Mouse (Mus musculus) heart, embryonic 14.5 days (tissue): ENCODE measurements around the gene 2900026A02Rik. TPM values are rescaled to one million over a fixed set of nuclear protein-coding genes. Genes with fewer than 3 reads are reported as not detected.

ENCODE experiments used
- ATAC-seq: fragments of 200-750 bp; cut with Nextera tagmentation; 2 replicates; pipeline ENCODE4 v1.8.0; 2017; ENCODE audit warnings: low read depth, moderate TSS enrichment; ENCODE audit not compliant: insufficient number of reproducible peaks, insufficient read depth, low FRiP score
- H3K27ac ChIP-seq, 2 experiments: fragments of 200-500 bp in 1 of 2; fragments of 300-500 bp in 1 of 2; sonication (generic) in 1 of 2; replicated peaks in 1 of 2; 2 replicates each; pipeline ENCODE4 v1.5.1; 2012 to 2014; ENCODE audit warnings: low read depth in 2 of 2, low read length in 2 of 2, control low read depth in 1 of 2, mild to moderate bottlenecking in 1 of 2, mixed read lengths in 1 of 2; ENCODE audit not compliant: control insufficient read depth in 1 of 2, insufficient read depth in 1 of 2
- H3K27me3 ChIP-seq: fragments of 300-500 bp; sonication (generic); 2 replicates; pipeline ENCODE4 v1.6.1; 2014; ENCODE audit warnings: mild to moderate bottlenecking, low read length, control low read depth; ENCODE audit not compliant: control insufficient read depth, insufficient read depth
- H3K36me3 ChIP-seq: fragments of 300-500 bp; sonication (generic); 2 replicates; pipeline ENCODE4 v1.6.1; 2014; ENCODE audit warnings: mild to moderate bottlenecking, control low read depth, low read length, mixed read lengths; ENCODE audit not compliant: control insufficient read depth, insufficient read depth
- H3K4me1 ChIP-seq, 2 experiments: fragments of 200-500 bp in 1 of 2; fragments of 300-500 bp in 1 of 2; sonication (generic) in 1 of 2; 2 replicates each; pipeline ENCODE4 v1.6.1; 2012 to 2014; ENCODE audit warnings: low read length in 2 of 2, control low read depth in 1 of 2, mixed read lengths in 1 of 2; ENCODE audit not compliant: control insufficient read depth in 2 of 2, insufficient read depth in 2 of 2
- H3K4me2 ChIP-seq: fragments of 300-500 bp; sonication (generic); 2 replicates; pipeline ENCODE4 v1.6.1; 2014; ENCODE audit warnings: mild to moderate bottlenecking, low read length
- H3K4me3 ChIP-seq, 2 experiments: fragments of 200-500 bp in 1 of 2; fragments of 300-500 bp in 1 of 2; sonication (generic) in 1 of 2; 2 replicates each; pipeline ENCODE4 v1.5.1; 2012 to 2014; ENCODE audit warnings: low read length in 2 of 2, mild to moderate bottlenecking in 2 of 2, control low read depth in 1 of 2, low read depth in 1 of 2, moderate library complexity in 1 of 2; ENCODE audit not compliant: control insufficient read depth in 1 of 2, insufficient read depth in 1 of 2
- H3K9ac ChIP-seq: fragments of 300-500 bp; sonication (generic); 2 replicates; pipeline ENCODE4 v1.6.1; 2014; ENCODE audit warnings: mild to moderate bottlenecking, low read length
- H3K9me3 ChIP-seq: fragments of 300-500 bp; sonication (generic); 2 replicates; pipeline ENCODE4 v1.6.1; 2016; ENCODE audit warnings: low read length, control low read depth; ENCODE audit not compliant: control insufficient read depth
- WGBS: fragments of 180-500 bp; shearing (Covaris S2); extraction: QIAGEN DNeasy Blood & Tissue Kit; methylation state at CpG from one replicate; pipeline ENCODE4 v1.1.7; 2014; 5-methylcytosine and 5-hydroxymethylcytosine counted together
- polyA plus RNA-seq: library from polyadenylated mRNA; unstranded; fragments of >200 nt; fragmentation: Nextera tagmentation; extraction: Ambion mirVana; gene quantifications from 2 replicates; pipeline ENCODE4 v1.2.1, GENCODE M21; 2014

Gene 2900026A02Rik
- polyA plus RNA-seq, 1 experiment from 2014 or later = 10.3 TPM

DNA sequence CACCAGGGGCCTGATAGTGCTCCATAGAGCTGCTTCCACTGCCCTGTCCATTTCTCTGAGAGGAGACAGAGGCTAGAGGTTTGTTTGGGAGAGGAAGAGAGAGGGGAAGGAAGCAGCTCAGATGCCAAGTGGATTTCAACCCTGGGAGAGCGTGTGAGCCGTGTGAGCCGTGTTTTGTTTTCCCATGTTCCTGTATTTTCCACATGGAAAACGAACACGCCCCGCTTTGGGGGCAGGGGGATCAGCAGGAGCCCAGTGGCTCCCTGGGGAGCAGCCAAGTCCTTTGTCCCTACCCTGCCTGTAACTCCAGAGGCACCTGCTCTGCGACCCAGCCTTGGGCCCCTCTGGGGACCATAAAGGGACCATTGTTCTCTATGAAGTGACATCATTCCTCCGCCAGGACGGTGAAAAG, 88.0 kb downstream of the 2900026A02Rik start:
- peaks cover 21% of the 10 kb centered on the region for H3K36me3 ChIP-seq
- H3K9me3 ChIP-seq = no peaks in the 10 kb centered on the region
- WGBS = 35% methylated on average over 9 of the region's 9 CpGs
- H3K4me3 ChIP-seq = no peak overlapping the region
- no peaks in the 10 kb centered on the region for H3K27me3 ChIP-seq
- H3K27ac ChIP-seq = peak overlapping the region; percentile 94 to 98
- H3K4me2 ChIP-seq = peak overlapping the region; percentile 25
- ATAC-seq = peak; percentile 22
- H3K4me1 ChIP-seq = peaks cover 39 to 65% of the 10 kb centered on the region in 2 experiments
- peak overlapping the region; percentile 59 for H3K9ac ChIP-seq

DNA sequence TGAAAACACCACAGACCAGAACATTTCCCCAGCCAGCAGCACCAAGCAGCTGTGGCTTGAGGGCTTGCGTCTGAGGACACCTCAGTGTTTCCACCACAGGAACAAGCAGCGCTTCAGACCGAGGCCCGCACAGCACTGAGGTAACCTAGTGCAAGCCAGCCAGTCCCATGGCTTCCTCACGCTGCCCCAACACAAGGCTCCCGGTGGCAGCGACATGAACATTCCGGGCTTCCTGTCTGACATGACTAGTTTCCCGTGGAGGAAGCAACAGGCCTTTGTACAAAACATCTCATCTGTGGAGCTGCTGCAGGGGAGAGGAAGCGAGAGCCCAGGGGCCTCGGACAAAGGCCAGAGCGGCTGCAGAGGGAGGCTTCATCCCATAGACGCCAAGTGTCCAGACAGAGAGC, 88.4 kb downstream of the 2900026A02Rik start:
- peak; percentile 22; the same call in 1 of the 2 replicates for ATAC-seq
- Histone ChIP-seq H3K9ac (peak overlapping the region; percentile 59), H3K27ac (peak overlapping the region; percentile 94 to 98), H3K9me3 (no peaks in the 10 kb centered on the region), H3K27me3 (no peaks in the 10 kb centered on the region), H3K4me2 (peak overlapping the region; percentile 25), H3K36me3 (peaks cover 24% of the 10 kb centered on the region), H3K4me3 (no peak overlapping the region), H3K4me1 (peaks cover 40 to 67% of the 10 kb centered on the region in 2 experiments)
- WGBS = 50% methylated on average over 13 of the region's 13 CpGs

DNA sequence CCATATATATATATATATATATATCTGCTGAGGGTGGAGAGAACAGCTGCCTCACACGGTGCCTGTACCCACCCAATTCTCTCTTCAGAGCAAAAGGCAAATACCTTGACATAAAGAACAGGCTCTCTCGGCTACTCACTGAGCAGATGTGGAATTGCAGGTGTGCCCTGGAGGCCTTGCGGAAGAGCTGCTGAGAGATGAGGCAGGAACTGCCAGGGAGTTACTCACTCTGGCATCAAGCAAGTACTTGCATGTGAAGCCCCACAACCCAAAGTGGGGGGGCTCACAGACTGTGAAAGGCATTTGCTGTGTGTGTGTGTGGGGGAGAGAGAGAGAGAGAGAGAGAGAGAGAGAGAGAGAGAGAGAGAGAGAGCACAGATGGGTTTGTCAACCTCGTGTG, 92.6 kb downstream of the 2900026A02Rik start:
- H3K9ac ChIP-seq = no peak overlapping the region
- WGBS = 63% methylated on average over 4 of the region's 4 CpGs

DNA sequence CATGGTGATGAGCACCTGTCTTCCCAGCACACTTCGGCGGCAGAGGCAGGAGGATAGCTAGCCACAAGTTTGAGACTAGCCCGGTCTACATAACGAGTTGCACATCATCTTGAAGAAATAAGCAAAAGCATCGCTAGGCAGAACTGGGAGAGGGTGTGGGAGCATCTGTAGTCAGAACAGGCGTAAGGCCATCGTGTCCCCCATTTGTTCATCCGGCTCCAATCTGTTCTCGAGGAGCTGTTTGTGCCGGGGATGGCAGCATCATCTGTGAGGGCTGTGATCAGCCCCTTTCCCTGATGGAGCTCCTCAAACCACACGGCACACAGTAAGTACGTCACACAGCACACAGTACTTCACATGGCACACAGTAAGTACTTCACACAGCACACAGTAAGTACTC, 94.6 kb downstream of the 2900026A02Rik start:
- H3K27me3 ChIP-seq = no peaks in the 10 kb centered on the region
- ATAC-seq = no peak
- H3K9ac ChIP-seq = no peak overlapping the region
- no peaks in the 10 kb centered on the region for H3K9me3 ChIP-seq
- H3K36me3 ChIP-seq = 0 out of 2 replicates have a peak, but pooled peaks cover 3% of the 10 kb centered on the region
- H3K4me3 ChIP-seq = no peak overlapping the region
- H3K27ac ChIP-seq = no peak overlapping the region
- WGBS = 94% methylated on average over 12 of the region's 12 CpGs
- no peak overlapping the region for H3K4me2 ChIP-seq
- H3K4me1 ChIP-seq = peaks cover 32 to 50% of the 10 kb centered on the region in 2 experiments

More for the DNA sequence above, 92.6 kb downstream of the 2900026A02Rik start:
- Histone ChIP-seq H3K4me3 (no peak overlapping the region), H3K27ac (no peak overlapping the region), H3K9me3 (no peaks in the 10 kb centered on the region), H3K4me2 (no peak overlapping the region), H3K4me1 (peaks cover 28 to 50% of the 10 kb centered on the region in 2 experiments), H3K36me3 (peaks cover 11% of the 10 kb centered on the region; the same call in 1 of the 2 replicates), H3K27me3 (no peaks in the 10 kb centered on the region)
- ATAC-seq = no peak

DNA sequence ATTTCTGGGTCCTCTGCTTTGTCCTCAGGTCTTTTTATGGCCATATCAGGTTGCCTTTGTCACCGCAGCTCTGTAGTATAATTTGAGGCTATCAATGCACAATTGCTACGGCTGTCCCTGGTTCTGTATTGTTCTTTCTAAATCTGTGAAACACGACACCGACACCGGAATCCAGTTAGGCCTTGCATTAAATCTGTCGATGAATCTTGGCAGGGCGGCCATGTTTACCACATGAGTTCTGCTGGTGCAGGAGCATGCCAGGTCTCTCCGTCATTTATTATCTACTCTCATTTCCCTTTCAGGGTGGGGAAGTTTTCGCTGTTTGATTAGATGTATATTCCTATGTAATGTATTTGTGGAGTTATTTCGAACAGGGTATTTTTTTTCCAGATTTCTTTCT, 97.3 kb downstream of the 2900026A02Rik start:
- Histone ChIP-seq H3K4me3 (no peak overlapping the region), H3K9me3 (no peaks in the 10 kb centered on the region), H3K4me1 (peaks cover 49 to 63% of the 10 kb centered on the region in 2 experiments), H3K27ac (peak overlapping the region in 1 of 2 experiments; percentile 61; a peak in 2 of 4 replicates), H3K4me2 (no peak overlapping the region), H3K9ac (no peak overlapping the region), H3K27me3 (no peaks in the 10 kb centered on the region), H3K36me3 (0 out of 2 replicates have a peak, but pooled peaks cover 3% of the 10 kb centered on the region)
- ATAC-seq = no peak
- WGBS = 53% methylated on average over 10 of the region's 10 CpGs

DNA sequence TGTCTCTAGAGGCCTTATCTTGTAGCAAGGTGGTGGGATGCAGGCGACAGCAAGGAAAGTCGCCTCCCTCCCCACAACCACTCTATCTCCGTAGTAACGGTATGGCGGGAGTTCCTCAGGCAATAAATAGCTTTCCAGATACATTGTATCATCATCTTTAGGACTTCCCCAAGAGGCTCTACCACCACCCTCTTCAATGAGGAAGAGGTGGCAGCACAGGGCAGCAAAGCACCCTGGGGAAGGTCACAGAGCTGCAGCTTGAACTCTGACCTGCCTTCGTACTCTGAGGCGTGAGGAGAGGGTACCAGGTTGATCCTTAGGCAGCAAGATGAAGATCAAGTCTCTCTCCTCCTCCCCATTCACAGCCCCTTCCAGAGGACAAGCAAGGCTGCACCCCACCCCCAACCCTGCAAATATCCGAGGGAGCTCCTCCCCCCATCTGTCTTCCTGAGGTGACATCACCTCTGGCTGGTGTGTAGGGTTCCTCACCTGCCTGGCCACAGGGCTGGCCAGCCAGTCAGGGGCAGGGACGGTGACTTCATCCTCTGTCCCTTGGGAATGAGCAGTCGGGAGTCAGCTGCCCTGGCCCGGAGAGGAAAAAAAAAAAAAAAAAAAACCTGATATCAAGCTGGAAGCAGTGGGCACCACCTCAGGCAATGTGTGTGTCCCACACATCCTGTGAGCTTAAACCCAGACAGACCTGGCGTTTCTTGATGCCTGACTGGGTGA, 98.5 kb downstream of the 2900026A02Rik start:
- Histone ChIP-seq H3K27ac (peak overlapping the region; percentile 6 to 61; a peak in 3 of 4 replicates), H3K4me2 (peak overlapping the region; percentile 11; the same call in 1 of the 2 replicates), H3K4me1 (peaks cover 53 to 66% of the 10 kb centered on the region in 2 experiments), H3K4me3 (no peak overlapping the region), H3K36me3 (no peaks in the 10 kb centered on the region), H3K9me3 (no peaks in the 10 kb centered on the region), H3K9ac (peak overlapping the region; percentile 44), H3K27me3 (no peaks in the 10 kb centered on the region)
- WGBS = 18% methylated on average over 12 of the region's 12 CpGs
- peak; percentile 27; the same call in 1 of the 2 replicates for ATAC-seq

DNA sequence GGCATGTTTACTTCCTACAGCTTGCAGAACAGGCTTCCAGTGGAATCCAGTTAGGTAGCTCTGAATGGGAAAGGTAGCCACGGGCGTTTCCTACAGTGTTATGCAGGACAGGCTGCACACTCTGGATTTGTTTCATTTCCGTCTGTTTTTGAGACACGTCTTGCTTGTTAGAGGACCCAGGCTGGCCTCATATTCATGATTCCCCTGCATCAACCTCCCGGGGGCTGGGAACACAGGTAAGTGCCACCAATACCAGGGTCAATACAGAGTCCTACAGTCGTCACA, 99.5 kb downstream of the 2900026A02Rik start:
- peak overlapping the region; percentile 25; the same call in 1 of the 2 replicates for H3K9ac ChIP-seq
- H3K27me3 ChIP-seq = no peaks in the 10 kb centered on the region
- peak overlapping the region; percentile 28 to 61; a peak in 3 of 4 replicates for H3K27ac ChIP-seq
- WGBS = 67% methylated on average over 6 of the region's 6 CpGs
- ATAC-seq = no peak
- H3K4me1 ChIP-seq = peaks cover 58 to 72% of the 10 kb centered on the region in 2 experiments
- H3K9me3 ChIP-seq = no peaks in the 10 kb centered on the region
- no peaks in the 10 kb centered on the region for H3K36me3 ChIP-seq
- H3K4me3 ChIP-seq = no peak overlapping the region
- no peak overlapping the region for H3K4me2 ChIP-seq
